Mouse (Mus musculus): ENCODE measurements around the gene Cdkn2aip. TPM values are rescaled to one million over a fixed set of nuclear protein-coding genes. Genes with fewer than 3 reads are reported as not detected.

The Cdkn2aip gene
- polyA plus RNA-seq, 1 experiment from 2014 or later: 23.8 TPM

DNA sequence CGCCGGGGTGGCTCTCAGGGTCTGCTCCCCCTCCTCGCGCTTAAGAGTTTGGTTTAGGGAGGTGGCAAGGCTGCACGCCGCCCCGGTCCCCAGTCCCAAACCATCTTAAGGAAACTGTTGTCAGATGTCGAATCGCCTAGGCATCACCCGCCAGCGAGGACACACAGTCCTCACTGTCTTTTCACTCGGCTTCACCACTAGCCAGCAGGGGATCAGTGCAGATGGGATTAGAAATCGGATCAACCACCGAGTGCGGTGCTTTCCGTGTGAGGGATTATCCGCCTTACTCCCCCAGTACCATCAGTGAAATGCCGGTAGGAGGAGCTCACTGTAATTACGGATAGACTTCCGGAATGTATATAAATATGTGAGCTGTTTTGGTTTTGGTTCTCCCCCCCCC, 37.9 kb downstream of the Cdkn2aip start:
- Histone ChIP-seq H3K9me3 (ENCODE audit: control insufficient read depth, low read length) (no peaks in the 10 kb centered on the region), H3K27me3 (replicated peaks; ENCODE audit: control insufficient read depth, insufficient read depth, low read length) (no peaks in the 10 kb centered on the region), H3K4me3 (ENCODE audit: low read depth, low read length) (peak overlapping the region; percentile 94), H3K27ac (ENCODE audit: low read depth) (peak overlapping the region; percentile 97), H3K9ac (ENCODE audit: low read length) (peak overlapping the region; percentile 91), H3K4me2 (ENCODE audit: low read length) (peak overlapping the region; percentile 81), H3K4me1 (replicated peaks; ENCODE audit: control insufficient read depth, insufficient read depth, low read length) (peaks cover 12% of the 10 kb centered on the region), H3K36me3 (ENCODE audit: control insufficient read depth, insufficient read depth, low read length) (no peaks in the 10 kb centered on the region)
- ATAC-seq (replicated peaks; ENCODE audit: low FRiP score, low TSS enrichment, low read depth): peak; percentile 4; the same call in 1 of the 2 replicates
- under 1% methylated on average over 20 of the region's 20 CpGs for WGBS
- DNase-seq (ENCODE audit: low spot score): peak; percentile 87

DNA sequence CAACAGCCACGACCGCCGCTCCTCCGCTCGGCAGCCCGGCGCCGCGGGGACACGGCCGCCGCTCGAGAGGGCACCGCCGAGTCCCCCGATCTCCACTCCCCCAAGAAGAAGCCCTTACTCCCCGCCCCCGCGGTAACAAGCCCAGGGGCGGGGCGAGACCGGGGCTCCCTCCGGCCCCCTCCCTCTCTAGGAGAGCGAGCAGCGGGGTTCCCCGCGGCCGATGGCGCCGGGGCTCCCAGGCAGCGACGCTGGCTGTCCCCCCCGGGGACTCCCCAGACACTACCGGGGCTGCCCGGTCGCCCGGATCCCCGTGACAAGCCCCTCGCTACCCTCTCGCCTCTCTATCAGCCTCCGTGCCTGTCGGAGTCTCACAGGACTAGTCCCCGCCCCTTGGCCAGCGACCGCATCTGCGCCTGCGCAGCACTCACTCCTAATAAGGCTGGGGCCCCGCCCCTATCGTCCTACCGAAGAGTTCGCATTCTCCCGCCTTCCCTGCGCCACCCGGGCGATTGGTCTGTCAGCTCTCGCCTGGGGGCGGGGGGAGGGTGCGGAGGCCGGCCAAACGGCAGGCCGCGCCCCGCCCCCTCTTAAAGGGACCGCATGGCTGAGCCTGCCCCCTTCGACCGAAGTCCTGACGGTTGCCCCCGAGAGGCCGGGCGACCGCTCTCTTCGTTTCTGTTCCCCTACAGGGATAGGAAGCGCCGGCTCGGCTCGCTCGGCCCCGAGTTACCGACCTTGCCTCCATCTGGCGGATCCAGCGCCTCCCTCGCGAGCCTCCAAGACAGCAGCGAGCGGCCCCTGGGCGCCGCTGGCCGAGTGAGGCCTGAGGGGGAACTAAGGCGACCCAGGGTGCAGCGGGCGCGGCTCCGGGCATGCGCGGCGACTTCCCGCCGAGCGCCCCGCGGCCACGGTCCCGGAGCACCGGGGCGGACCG, 38.7 kb downstream of the Cdkn2aip start, which contains the start of gene Ing2:
Gene Ing2, minus strand, starts transcription at position 780 of the 934 bp plus-strand sequence.
- Histone ChIP-seq H3K36me3 (ENCODE audit: control insufficient read depth, insufficient read depth, low read length) (no peaks in the 10 kb centered on the region), H3K9me3 (ENCODE audit: control insufficient read depth, low read length) (no peaks in the 10 kb centered on the region), H3K9ac (ENCODE audit: low read length) (peak within 1 kb of the TSS; percentile 91), H3K27ac (ENCODE audit: low read depth) (peak within 1 kb of the TSS; percentile 97), H3K4me3 (ENCODE audit: low read depth, low read length) (peak within 1 kb of the TSS; percentile 94), H3K4me2 (ENCODE audit: low read length) (peak within 1 kb of the TSS; percentile 81), H3K27me3 (replicated peaks; ENCODE audit: control insufficient read depth, insufficient read depth, low read length) (no peaks in the 10 kb centered on the region), H3K4me1 (replicated peaks; ENCODE audit: control insufficient read depth, insufficient read depth, low read length) (peaks cover 12% of the 10 kb centered on the region)
- WGBS: under 1% methylated on average over 99 of the region's 106 CpGs
- ATAC-seq (replicated peaks; ENCODE audit: low FRiP score, low TSS enrichment, low read depth) (peak; percentile 91), DNase-seq (ENCODE audit: low spot score) (peak; percentile 99)

DNA sequence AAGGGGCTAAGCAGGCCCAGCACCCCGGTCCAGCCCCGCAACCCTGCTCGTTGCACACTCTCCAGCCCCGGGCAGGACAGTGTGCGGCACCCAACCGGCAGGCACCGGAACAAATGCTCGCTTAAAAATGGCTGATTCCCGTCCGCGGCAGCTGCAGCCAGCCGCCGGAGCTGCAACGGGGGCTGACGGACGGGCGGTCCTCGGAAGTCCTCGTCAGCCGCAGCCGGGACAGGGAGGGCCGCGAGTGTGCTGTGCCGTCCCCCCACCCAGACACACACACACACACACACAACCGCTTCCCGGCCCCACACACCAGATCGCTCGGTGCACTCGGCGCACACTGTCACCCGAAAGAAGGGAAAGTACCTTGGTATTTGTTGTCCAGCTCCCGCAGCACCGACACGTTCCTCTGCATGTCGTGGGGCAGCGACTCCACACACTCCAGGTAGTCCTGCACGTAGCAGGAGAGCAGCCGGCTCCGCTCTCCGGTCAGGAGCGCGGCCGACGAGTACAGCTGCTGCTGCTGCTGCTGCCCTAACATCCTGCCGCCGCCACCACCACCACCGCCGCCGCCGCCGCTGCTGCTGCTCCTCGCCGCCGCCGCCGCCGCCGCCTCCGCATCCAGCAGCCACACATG, 39.5 kb downstream of the Cdkn2aip start:
- under 1% methylated on average over 50 of the region's 59 CpGs for WGBS
- Histone ChIP-seq H3K36me3 (ENCODE audit: control insufficient read depth, insufficient read depth, low read length) (no peaks in the 10 kb centered on the region), H3K9me3 (ENCODE audit: control insufficient read depth, low read length) (no peaks in the 10 kb centered on the region), H3K27me3 (replicated peaks; ENCODE audit: control insufficient read depth, insufficient read depth, low read length) (no peaks in the 10 kb centered on the region), H3K4me3 (ENCODE audit: low read depth, low read length) (peak overlapping the region; percentile 94), H3K4me2 (ENCODE audit: low read length) (peak overlapping the region; percentile 58), H3K9ac (ENCODE audit: low read length) (peak overlapping the region; percentile 81), H3K27ac (ENCODE audit: low read depth) (peak overlapping the region; percentile 97), H3K4me1 (replicated peaks; ENCODE audit: control insufficient read depth, insufficient read depth, low read length) (peaks cover 12% of the 10 kb centered on the region)
- no peak for DNase-seq (ENCODE audit: low spot score)
- peak; percentile 38 for ATAC-seq (replicated peaks; ENCODE audit: low FRiP score, low TSS enrichment, low read depth)

DNA sequence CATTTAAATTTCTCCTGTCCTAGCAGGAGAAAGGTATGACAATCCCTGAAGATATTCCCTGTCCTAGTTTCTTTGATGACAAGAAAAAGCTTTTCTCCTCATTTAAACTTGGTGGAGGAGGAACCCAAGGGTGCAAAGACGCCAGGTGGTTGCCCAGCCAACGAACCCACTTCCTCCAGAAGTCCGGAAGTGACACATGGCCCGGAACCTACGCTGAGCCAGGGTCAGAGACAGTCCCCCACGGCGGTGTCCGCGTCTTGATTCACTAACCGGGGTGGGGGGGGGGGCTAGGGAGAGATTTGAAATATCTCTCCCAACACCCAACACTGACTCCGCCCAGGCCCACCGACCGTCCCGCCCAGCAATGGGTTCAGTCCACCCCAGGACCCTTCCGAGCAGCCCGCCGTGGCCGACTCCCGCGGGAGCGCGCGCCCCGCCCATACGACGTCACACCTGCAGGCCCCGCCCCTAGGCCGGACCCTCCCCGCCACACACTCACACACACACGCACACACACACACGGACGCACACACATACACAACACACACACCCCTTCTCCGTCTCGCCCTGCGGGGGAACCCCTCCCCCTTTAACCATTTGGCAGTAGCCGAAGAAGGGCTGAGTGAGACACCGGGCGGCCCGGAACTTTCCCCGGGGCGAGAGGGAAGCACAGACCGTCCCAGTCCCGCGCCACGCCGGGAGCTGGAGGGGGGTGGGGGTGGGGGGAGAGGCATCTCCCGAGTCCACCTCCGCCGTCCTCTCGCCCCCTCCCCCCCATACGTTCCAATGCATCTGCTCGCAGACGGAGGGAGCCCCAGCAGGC, 40.2 kb downstream of the Cdkn2aip start:
- H3K9ac ChIP-seq (ENCODE audit: low read length): peak overlapping the region; percentile 81
- under 1% methylated on average over 53 of the region's 53 CpGs for WGBS
- H3K27me3 ChIP-seq (replicated peaks; ENCODE audit: control insufficient read depth, insufficient read depth, low read length): no peaks in the 10 kb centered on the region
- peak; percentile 99 for DNase-seq (ENCODE audit: low spot score)
- H3K27ac ChIP-seq (ENCODE audit: low read depth): peak overlapping the region; percentile 97
- H3K4me1 ChIP-seq (replicated peaks; ENCODE audit: control insufficient read depth, insufficient read depth, low read length): peaks cover 12% of the 10 kb centered on the region
- H3K4me3 ChIP-seq (ENCODE audit: low read depth, low read length): peak overlapping the region; percentile 94
- ATAC-seq (replicated peaks; ENCODE audit: low FRiP score, low TSS enrichment, low read depth): peak; percentile 78
- peak overlapping the region; percentile 58 for H3K4me2 ChIP-seq (ENCODE audit: low read length)
- H3K36me3 ChIP-seq (ENCODE audit: control insufficient read depth, insufficient read depth, low read length): peaks cover 5% of the 10 kb centered on the region
- no peaks in the 10 kb centered on the region for H3K9me3 ChIP-seq (ENCODE audit: control insufficient read depth, low read length)

DNA sequence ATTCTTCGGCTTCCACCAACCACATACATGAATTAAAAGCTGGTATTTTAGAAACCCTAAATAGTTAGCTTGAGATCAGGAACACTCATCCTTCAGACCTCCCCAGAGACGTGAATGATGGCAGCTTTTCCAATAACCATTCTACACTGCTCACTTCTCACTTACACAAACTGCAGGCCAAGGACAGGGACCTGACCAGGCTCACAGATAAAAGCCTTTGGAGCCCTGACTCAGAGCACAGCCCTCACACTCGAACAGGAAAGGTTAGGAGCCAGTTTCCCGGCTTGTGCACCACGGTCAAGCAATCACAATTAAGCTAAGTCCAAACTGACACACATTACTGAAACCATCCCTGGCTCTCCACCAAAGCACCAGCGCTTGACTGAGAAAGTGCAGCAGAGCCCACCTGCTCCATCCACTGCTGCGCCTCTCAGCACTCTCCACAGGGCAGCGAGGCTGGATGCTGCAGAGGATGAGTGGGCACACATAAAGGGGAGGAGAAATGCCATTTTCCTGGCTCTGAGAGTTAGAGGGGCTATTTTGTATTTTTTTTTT, 49.4 kb downstream of the Cdkn2aip start:
- Histone ChIP-seq H3K4me1 (replicated peaks; ENCODE audit: control insufficient read depth, insufficient read depth, low read length) (no peaks in the 10 kb centered on the region), H3K9ac (ENCODE audit: low read length) (no peak overlapping the region), H3K4me2 (ENCODE audit: low read length) (no peak overlapping the region), H3K27me3 (replicated peaks; ENCODE audit: control insufficient read depth, insufficient read depth, low read length) (no peaks in the 10 kb centered on the region), H3K4me3 (ENCODE audit: low read depth, low read length) (no peak overlapping the region), H3K9me3 (ENCODE audit: control insufficient read depth, low read length) (no peaks in the 10 kb centered on the region), H3K36me3 (ENCODE audit: control insufficient read depth, insufficient read depth, low read length) (peaks cover 27% of the 10 kb centered on the region), H3K27ac (ENCODE audit: low read depth) (no peak overlapping the region)
- ATAC-seq (replicated peaks; ENCODE audit: low FRiP score, low TSS enrichment, low read depth) (no peak), DNase-seq (ENCODE audit: low spot score) (no peak)
- WGBS: 86% methylated on average over 8 of the region's 8 CpGs

DNA sequence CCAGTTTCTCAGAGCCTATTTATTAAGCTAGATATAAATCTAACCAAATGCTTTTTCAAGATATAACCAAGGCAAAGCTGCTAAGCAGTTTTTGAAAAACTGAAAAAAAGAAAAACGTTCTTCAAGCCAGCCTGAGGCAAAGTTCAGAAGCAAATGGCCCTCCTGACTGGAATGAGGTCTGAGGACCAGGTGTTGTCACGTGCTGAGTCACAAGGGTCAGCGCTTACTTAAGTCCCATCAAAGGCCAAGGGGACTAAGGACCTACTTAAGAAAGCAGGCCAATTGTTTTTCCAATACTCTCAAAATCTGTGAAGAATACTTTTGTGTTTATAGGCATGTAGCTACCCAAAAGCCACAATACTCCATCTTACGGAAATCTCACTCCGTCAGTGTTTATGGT, 50.5 kb downstream of the Cdkn2aip start:
- Histone ChIP-seq H3K9me3 (ENCODE audit: control insufficient read depth, low read length) (no peaks in the 10 kb centered on the region), H3K4me2 (ENCODE audit: low read length) (no peak overlapping the region), H3K4me3 (ENCODE audit: low read depth, low read length) (no peak overlapping the region), H3K9ac (ENCODE audit: low read length) (no peak overlapping the region), H3K27me3 (replicated peaks; ENCODE audit: control insufficient read depth, insufficient read depth, low read length) (no peaks in the 10 kb centered on the region), H3K36me3 (ENCODE audit: control insufficient read depth, insufficient read depth, low read length) (peaks cover 19% of the 10 kb centered on the region), H3K27ac (ENCODE audit: low read depth) (no peak overlapping the region), H3K4me1 (replicated peaks; ENCODE audit: control insufficient read depth, insufficient read depth, low read length) (no peaks in the 10 kb centered on the region)
- ATAC-seq (replicated peaks; ENCODE audit: low FRiP score, low TSS enrichment, low read depth) (no peak), DNase-seq (ENCODE audit: low spot score) (no peak)
- 83% methylated on average over 5 of the region's 5 CpGs for WGBS

DNA sequence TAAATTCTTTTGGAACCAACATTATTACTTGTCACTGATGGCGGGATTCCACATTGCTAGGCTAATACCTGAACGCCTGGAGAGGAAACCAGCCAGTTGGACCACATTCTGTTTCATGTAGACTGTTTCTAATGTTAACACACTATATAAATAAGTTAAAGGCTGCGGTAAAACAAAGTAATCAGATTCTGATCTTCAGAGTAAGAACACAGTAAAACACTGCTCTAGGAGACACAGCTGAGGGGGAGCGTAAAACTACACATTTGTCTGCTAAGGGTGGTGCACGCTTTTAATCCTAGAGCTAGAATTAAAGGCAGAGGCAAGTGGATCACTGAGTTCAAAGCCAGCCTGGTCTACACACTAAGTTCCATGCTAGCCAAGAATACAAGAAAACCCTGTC, 51.0 kb downstream of the Cdkn2aip start:
- H3K27ac ChIP-seq (ENCODE audit: low read depth): no peak overlapping the region
- no peak overlapping the region for H3K9ac ChIP-seq (ENCODE audit: low read length)
- H3K27me3 ChIP-seq (replicated peaks; ENCODE audit: control insufficient read depth, insufficient read depth, low read length): no peaks in the 10 kb centered on the region
- peaks cover 14% of the 10 kb centered on the region for H3K36me3 ChIP-seq (ENCODE audit: control insufficient read depth, insufficient read depth, low read length)
- no peak for DNase-seq (ENCODE audit: low spot score)
- no peaks in the 10 kb centered on the region for H3K9me3 ChIP-seq (ENCODE audit: control insufficient read depth, low read length)
- no peaks in the 10 kb centered on the region for H3K4me1 ChIP-seq (replicated peaks; ENCODE audit: control insufficient read depth, insufficient read depth, low read length)
- ATAC-seq (replicated peaks; ENCODE audit: low FRiP score, low TSS enrichment, low read depth): no peak
- WGBS: 87% methylated on average over 5 of the region's 5 CpGs
- no peak overlapping the region for H3K4me2 ChIP-seq (ENCODE audit: low read length)
- H3K4me3 ChIP-seq (ENCODE audit: low read depth, low read length): no peak overlapping the region

DNA sequence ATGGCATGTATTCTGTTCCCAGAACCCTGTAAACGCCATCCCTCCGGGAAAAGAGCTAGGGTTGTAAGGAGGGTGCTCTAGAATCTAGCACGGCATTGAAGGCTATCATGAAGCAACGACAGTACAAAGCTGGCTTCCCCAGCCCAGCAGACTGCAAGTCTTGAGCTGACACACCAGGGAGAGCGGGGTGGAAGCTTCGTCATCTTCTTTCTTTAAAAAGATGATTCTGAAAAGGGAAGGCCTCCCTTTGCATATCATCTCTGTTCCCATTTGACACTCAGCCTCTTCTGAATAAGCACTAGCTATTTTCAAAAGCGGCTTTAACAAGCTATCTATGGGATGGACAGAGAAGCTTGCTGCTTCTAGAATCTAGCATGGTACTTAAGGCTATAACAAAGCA, 53.3 kb downstream of the Cdkn2aip start:
- ATAC-seq (replicated peaks; ENCODE audit: low FRiP score, low TSS enrichment, low read depth): no peak
- Histone ChIP-seq H3K27me3 (replicated peaks; ENCODE audit: control insufficient read depth, insufficient read depth, low read length) (no peaks in the 10 kb centered on the region), H3K4me3 (ENCODE audit: low read depth, low read length) (no peak overlapping the region), H3K9ac (ENCODE audit: low read length) (no peak overlapping the region), H3K4me1 (replicated peaks; ENCODE audit: control insufficient read depth, insufficient read depth, low read length) (no peaks in the 10 kb centered on the region), H3K4me2 (ENCODE audit: low read length) (no peak overlapping the region), H3K27ac (ENCODE audit: low read depth) (no peak overlapping the region), H3K36me3 (ENCODE audit: control insufficient read depth, insufficient read depth, low read length) (no peaks in the 10 kb centered on the region), H3K9me3 (ENCODE audit: control insufficient read depth, low read length) (no peaks in the 10 kb centered on the region)
- WGBS: 92% methylated on average over 7 of the region's 7 CpGs
- no peak for DNase-seq (ENCODE audit: low spot score)

All from intestine, embryonic 14.5 days (tissue).